Mouse (Mus musculus): ENCODE measurements around the gene Fgfr2. TPM values are rescaled to one million over a fixed set of nuclear protein-coding genes. Genes with fewer than 3 reads are reported as not detected.

Gene Fgfr2
- polyA plus RNA-seq, 1 experiment from 2014 or later, result 106 TPM

- no peak overlapping the region for H3K9ac ChIP-seq (ENCODE audit: low read depth, low read length)
- no peak overlapping the region for H3K27ac ChIP-seq (replicated peaks; ENCODE audit: low read depth, low read length)
- no peak overlapping the region for H3K4me3 ChIP-seq (ENCODE audit: low read depth, low read length)
- H3K36me3 ChIP-seq (ENCODE audit: control insufficient read depth, insufficient read depth, low read length), result no peaks in the 10 kb centered on the region
- H3K4me1 ChIP-seq (ENCODE audit: control insufficient read depth, insufficient read depth, low read length), result peaks cover 16% of the 10 kb centered on the region
- no peaks in the 10 kb centered on the region for H3K27me3 ChIP-seq (replicated peaks; ENCODE audit: control insufficient read depth, insufficient read depth, low read length)
- 44% methylated on average over 6 of the region's 6 CpGs for WGBS
- no peak for DNase-seq (ENCODE audit: low spot score)
- no peaks in the 10 kb centered on the region for H3K9me3 ChIP-seq (ENCODE audit: control insufficient read depth, low read length)
- ATAC-seq (ENCODE audit: low read depth), result no peak
- H3K4me2 ChIP-seq (ENCODE audit: low read depth, low read length), result no peak overlapping the region
Observed at GRCm38 (mm10) chr7:132199686-132200085, 923.5 kb downstream of the Fgfr2 start.

GRCm38 (mm10) chr7:132198806-132199205 is 924.3 kb downstream of the Fgfr2 start:
- H3K27ac ChIP-seq (replicated peaks; ENCODE audit: low read depth, low read length), result no peak overlapping the region

GRCm38 (mm10) chr7:132197817-132198475 is 925.2 kb downstream of the Fgfr2 start:
- ATAC-seq (ENCODE audit: low read depth) (no peak), DNase-seq (ENCODE audit: low spot score) (no peak)
- WGBS, result 27% methylated on average over 7 of the region's 7 CpGs
- Histone ChIP-seq H3K27me3 (replicated peaks; ENCODE audit: control insufficient read depth, insufficient read depth, low read length) (no peaks in the 10 kb centered on the region), H3K4me2 (ENCODE audit: low read depth, low read length) (no peak overlapping the region), H3K9me3 (ENCODE audit: control insufficient read depth, low read length) (no peaks in the 10 kb centered on the region), H3K9ac (ENCODE audit: low read depth, low read length) (no peak overlapping the region), H3K4me3 (ENCODE audit: low read depth, low read length) (no peak overlapping the region), H3K27ac (replicated peaks; ENCODE audit: low read depth, low read length) (no peak overlapping the region), H3K4me1 (ENCODE audit: control insufficient read depth, insufficient read depth, low read length) (peaks cover 8% of the 10 kb centered on the region; the same call in 1 of the 2 replicates), H3K36me3 (ENCODE audit: control insufficient read depth, insufficient read depth, low read length) (no peaks in the 10 kb centered on the region)

More at GRCm38 (mm10) chr7:132198806-132199205, 924.3 kb downstream of the Fgfr2 start:
- Histone ChIP-seq H3K4me2 (ENCODE audit: low read depth, low read length) (no peak overlapping the region), H3K27me3 (replicated peaks; ENCODE audit: control insufficient read depth, insufficient read depth, low read length) (no peaks in the 10 kb centered on the region), H3K36me3 (ENCODE audit: control insufficient read depth, insufficient read depth, low read length) (no peaks in the 10 kb centered on the region), H3K9ac (ENCODE audit: low read depth, low read length) (no peak overlapping the region), H3K4me3 (ENCODE audit: low read depth, low read length) (no peak overlapping the region), H3K9me3 (ENCODE audit: control insufficient read depth, low read length) (no peaks in the 10 kb centered on the region), H3K4me1 (ENCODE audit: control insufficient read depth, insufficient read depth, low read length) (peaks cover 8% of the 10 kb centered on the region; the same call in 1 of the 2 replicates)
- DNase-seq (ENCODE audit: low spot score), result no peak
- 69% methylated on average over 1 of the region's 1 CpGs for WGBS
- no peak for ATAC-seq (ENCODE audit: low read depth)

- Histone ChIP-seq H3K4me2 (ENCODE audit: low read depth, low read length) (no peak overlapping the region), H3K27me3 (replicated peaks; ENCODE audit: control insufficient read depth, insufficient read depth, low read length) (no peaks in the 10 kb centered on the region), H3K9ac (ENCODE audit: low read depth, low read length) (no peak overlapping the region), H3K4me1 (ENCODE audit: control insufficient read depth, insufficient read depth, low read length) (peaks cover 8% of the 10 kb centered on the region; the same call in 1 of the 2 replicates), H3K4me3 (ENCODE audit: low read depth, low read length) (no peak overlapping the region), H3K36me3 (ENCODE audit: control insufficient read depth, insufficient read depth, low read length) (no peaks in the 10 kb centered on the region), H3K9me3 (ENCODE audit: control insufficient read depth, low read length) (no peaks in the 10 kb centered on the region), H3K27ac (replicated peaks; ENCODE audit: low read depth, low read length) (no peak overlapping the region)
- DNase-seq (ENCODE audit: low spot score) (no peak), ATAC-seq (ENCODE audit: low read depth) (no peak)
- 79% methylated on average over 1 of the region's 1 CpGs for WGBS
Observed at GRCm38 (mm10) chr7:132196581-132196980, 926.6 kb downstream of the Fgfr2 start.

- Histone ChIP-seq H3K36me3 (ENCODE audit: control insufficient read depth, insufficient read depth, low read length) (no peaks in the 10 kb centered on the region), H3K4me1 (ENCODE audit: control insufficient read depth, insufficient read depth, low read length) (peaks cover under 1% of the 10 kb centered on the region; the same call in 1 of the 2 replicates), H3K4me3 (ENCODE audit: low read depth, low read length) (no peak overlapping the region), H3K9ac (ENCODE audit: low read depth, low read length) (no peak overlapping the region), H3K4me2 (ENCODE audit: low read depth, low read length) (no peak overlapping the region), H3K27me3 (replicated peaks; ENCODE audit: control insufficient read depth, insufficient read depth, low read length) (no peaks in the 10 kb centered on the region; the same call in 1 of the 2 replicates), H3K9me3 (ENCODE audit: control insufficient read depth, low read length) (no peaks in the 10 kb centered on the region), H3K27ac (replicated peaks; ENCODE audit: low read depth, low read length) (no peak overlapping the region)
- 90% methylated on average over 2 of the region's 2 CpGs for WGBS
- ATAC-seq (ENCODE audit: low read depth), result no peak
- no peak for DNase-seq (ENCODE audit: low spot score)
Observed at GRCm38 (mm10) chr7:132193606-132194005, 929.5 kb downstream of the Fgfr2 start.

GRCm38 (mm10) chr7:132187456-132187855 is 935.7 kb downstream of the Fgfr2 start:
- no peak overlapping the region for H3K4me3 ChIP-seq (ENCODE audit: low read depth, low read length)
- ATAC-seq (ENCODE audit: low read depth) (no peak), DNase-seq (ENCODE audit: low spot score) (peak; percentile 42)
- 13% methylated on average over 3 of the region's 3 CpGs for WGBS
- no peak overlapping the region for H3K4me2 ChIP-seq (ENCODE audit: low read depth, low read length)
- H3K27me3 ChIP-seq (replicated peaks; ENCODE audit: control insufficient read depth, insufficient read depth, low read length), result no peaks in the 10 kb centered on the region; the same call in 1 of the 2 replicates
- 0 out of 2 replicates have a peak overlapping the region, but pooled peaks have one; percentile 15 for H3K27ac ChIP-seq (replicated peaks; ENCODE audit: low read depth, low read length)
- H3K9ac ChIP-seq (ENCODE audit: low read depth, low read length), result no peak overlapping the region; the same call in 1 of the 2 replicates
- peaks cover 16% of the 10 kb centered on the region for H3K4me1 ChIP-seq (ENCODE audit: control insufficient read depth, insufficient read depth, low read length)
- H3K9me3 ChIP-seq (ENCODE audit: control insufficient read depth, low read length), result no peaks in the 10 kb centered on the region
- no peaks in the 10 kb centered on the region for H3K36me3 ChIP-seq (ENCODE audit: control insufficient read depth, insufficient read depth, low read length)

GRCm38 (mm10) chr7:132183892-132184404 is 939.2 kb downstream of the Fgfr2 start:
- Histone ChIP-seq H3K9ac (ENCODE audit: low read depth, low read length) (no peak overlapping the region), H3K36me3 (ENCODE audit: control insufficient read depth, insufficient read depth, low read length) (no peaks in the 10 kb centered on the region), H3K4me1 (ENCODE audit: control insufficient read depth, insufficient read depth, low read length) (peaks cover 16% of the 10 kb centered on the region), H3K9me3 (ENCODE audit: control insufficient read depth, low read length) (no peaks in the 10 kb centered on the region), H3K27me3 (replicated peaks; ENCODE audit: control insufficient read depth, insufficient read depth, low read length) (no peaks in the 10 kb centered on the region), H3K27ac (replicated peaks; ENCODE audit: low read depth, low read length) (no peak overlapping the region), H3K4me2 (ENCODE audit: low read depth, low read length) (no peak overlapping the region), H3K4me3 (ENCODE audit: low read depth, low read length) (no peak overlapping the region)
- ATAC-seq (ENCODE audit: low read depth) (no peak), DNase-seq (ENCODE audit: low spot score) (peak; percentile 33)
- WGBS, result 51% methylated on average over 5 of the region's 5 CpGs

- H3K4me1 ChIP-seq (ENCODE audit: control insufficient read depth, insufficient read depth, low read length), result peaks cover 3% of the 10 kb centered on the region; the same call in 1 of the 2 replicates
- no peak overlapping the region for H3K9ac ChIP-seq (ENCODE audit: low read depth, low read length)
- H3K27me3 ChIP-seq (replicated peaks; ENCODE audit: control insufficient read depth, insufficient read depth, low read length), result no peaks in the 10 kb centered on the region; the same call in 1 of the 2 replicates
- no peaks in the 10 kb centered on the region for H3K9me3 ChIP-seq (ENCODE audit: control insufficient read depth, low read length)
- no peak overlapping the region for H3K27ac ChIP-seq (replicated peaks; ENCODE audit: low read depth, low read length)
- ATAC-seq (ENCODE audit: low read depth) (no peak), DNase-seq (ENCODE audit: low spot score) (no peak)
- no peaks in the 10 kb centered on the region for H3K36me3 ChIP-seq (ENCODE audit: control insufficient read depth, insufficient read depth, low read length)
- no peak overlapping the region for H3K4me3 ChIP-seq (ENCODE audit: low read depth, low read length)
- no peak overlapping the region for H3K4me2 ChIP-seq (ENCODE audit: low read depth, low read length)
- 87% methylated on average over 4 of the region's 4 CpGs for WGBS
Observed at GRCm38 (mm10) chr7:132181586-132182198, 941.5 kb downstream of the Fgfr2 start.
